Mouse (Mus musculus): Measurements from ENCODE around the gene Gm11639. TPM values are rescaled to one million over a fixed set of nuclear protein-coding genes. Genes with fewer than 3 reads are reported as not detected.

Gene Gm11639
- total and polyA plus RNA-seq, 2 experiments from 2014 or later: 0.01 TPM; not detected in 1

DNA sequence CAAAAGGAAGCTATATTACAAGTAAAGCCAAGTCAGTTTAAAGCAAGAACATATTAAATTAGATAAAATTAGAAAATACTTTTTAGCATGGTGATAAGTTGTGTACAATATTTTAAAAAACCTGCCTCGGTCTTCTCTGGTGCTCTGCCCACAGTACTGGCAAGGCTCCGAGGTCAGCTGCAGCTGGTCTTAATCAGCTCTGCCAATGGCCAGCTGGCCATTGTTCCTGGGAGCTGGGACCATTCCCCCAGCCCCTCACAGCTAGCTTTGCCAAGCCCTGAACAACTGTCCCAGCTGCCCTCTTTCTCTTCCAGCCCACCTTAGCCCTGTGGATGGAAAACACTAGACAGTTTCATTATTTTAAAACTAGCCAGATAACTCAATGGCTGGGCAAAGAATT lies 93.3 kb downstream of the Gm11639 start:
- H3K27me3 ChIP-seq (ENCODE audit: control insufficient read depth, insufficient read depth, low read length): no peaks in the 10 kb centered on the region
- H3K9ac ChIP-seq (replicated peaks; ENCODE audit: low read depth, low read length): no peak overlapping the region
- TF ChIP-seq EP300 (IDR thresholded peaks at IDR 0.05; ENCODE audit: low read depth): no peak
- TF ChIP-seq CTCF (IDR thresholded peaks at IDR 0.05; ENCODE audit: low read depth): no peak
- H3K4me1 ChIP-seq (ENCODE audit: control insufficient read depth, insufficient read depth): no peaks in the 10 kb centered on the region
- no peaks in the 10 kb centered on the region for H3K9me3 ChIP-seq (replicated peaks; ENCODE audit: control insufficient read depth, low read length)
- H3K27ac ChIP-seq (ENCODE audit: low read depth): no peak overlapping the region
- H3K4me2 ChIP-seq (ENCODE audit: low read depth, low read length): no peak overlapping the region
- ATAC-seq (ENCODE audit: insufficient read depth, low read depth): no peak
- DNase-seq (ENCODE audit: low spot score): no peak
- WGBS: 54% methylated on average over 2 of the region's 2 CpGs
- no peak overlapping the region for H3K4me3 ChIP-seq (ENCODE audit: low read depth, low read length)
- H3K36me3 ChIP-seq (replicated peaks; ENCODE audit: control insufficient read depth, insufficient read depth, low read length): no peaks in the 10 kb centered on the region

- DNase-seq (ENCODE audit: low spot score): no peak
- Histone ChIP-seq H3K4me1 (ENCODE audit: control insufficient read depth, insufficient read depth) (no peaks in the 10 kb centered on the region), H3K27ac (ENCODE audit: low read depth) (no peak overlapping the region), H3K9ac (replicated peaks; ENCODE audit: low read depth, low read length) (no peak overlapping the region), H3K27me3 (ENCODE audit: control insufficient read depth, insufficient read depth, low read length) (no peaks in the 10 kb centered on the region), H3K4me3 (ENCODE audit: low read depth, low read length) (no peak overlapping the region), H3K9me3 (replicated peaks; ENCODE audit: control insufficient read depth, low read length) (no peaks in the 10 kb centered on the region), H3K4me2 (ENCODE audit: low read depth, low read length) (no peak overlapping the region), H3K36me3 (replicated peaks; ENCODE audit: control insufficient read depth, insufficient read depth, low read length) (no peaks in the 10 kb centered on the region)
- WGBS: 75% methylated on average over 2 of the region's 2 CpGs
- ATAC-seq (ENCODE audit: insufficient read depth, low read depth): no peak
- TF ChIP-seq CTCF (IDR thresholded peaks at IDR 0.05; ENCODE audit: low read depth) (no peak), EP300 (IDR thresholded peaks at IDR 0.05; ENCODE audit: low read depth) (no peak)
Observed at GRCm38 (mm10) chr11:104944723-104945122, 259.2 kb downstream of the Gm11639 start.

- Histone ChIP-seq H3K36me3 (replicated peaks; ENCODE audit: control insufficient read depth, insufficient read depth, low read length) (no peaks in the 10 kb centered on the region), H3K9me3 (replicated peaks; ENCODE audit: control insufficient read depth, low read length) (peaks cover 3% of the 10 kb centered on the region; the same call in 1 of the 2 replicates), H3K27ac (ENCODE audit: low read depth) (no peak overlapping the region), H3K9ac (replicated peaks; ENCODE audit: low read depth, low read length) (no peak overlapping the region), H3K4me1 (ENCODE audit: control insufficient read depth, insufficient read depth) (no peaks in the 10 kb centered on the region), H3K4me2 (ENCODE audit: low read depth, low read length) (no peak overlapping the region), H3K4me3 (ENCODE audit: low read depth, low read length) (no peak overlapping the region), H3K27me3 (ENCODE audit: control insufficient read depth, insufficient read depth, low read length) (no peaks in the 10 kb centered on the region)
- DNase-seq (ENCODE audit: low spot score): no peak
- no peak for TF ChIP-seq EP300 (IDR thresholded peaks at IDR 0.05; ENCODE audit: low read depth)
- no peak for TF ChIP-seq CTCF (IDR thresholded peaks at IDR 0.05; ENCODE audit: low read depth)
- no peak for ATAC-seq (ENCODE audit: insufficient read depth, low read depth)
- WGBS: 48% methylated on average over 4 of the region's 4 CpGs
Observed at GRCm38 (mm10) chr11:104952349-104952748, 266.8 kb downstream of the Gm11639 start.

- H3K9ac ChIP-seq (replicated peaks; ENCODE audit: low read depth, low read length): no peak overlapping the region
- no peaks in the 10 kb centered on the region for H3K36me3 ChIP-seq (replicated peaks; ENCODE audit: control insufficient read depth, insufficient read depth, low read length)
- ATAC-seq (ENCODE audit: insufficient read depth, low read depth): no peak
- no peaks in the 10 kb centered on the region for H3K9me3 ChIP-seq (replicated peaks; ENCODE audit: control insufficient read depth, low read length)
- no peak overlapping the region for H3K4me3 ChIP-seq (ENCODE audit: low read depth, low read length)
- TF ChIP-seq CTCF (IDR thresholded peaks at IDR 0.05; ENCODE audit: low read depth) (no peak), EP300 (IDR thresholded peaks at IDR 0.05; ENCODE audit: low read depth) (no peak)
- 93% methylated on average over 1 of the region's 1 CpGs for WGBS
- no peaks in the 10 kb centered on the region for H3K27me3 ChIP-seq (ENCODE audit: control insufficient read depth, insufficient read depth, low read length)
- H3K4me1 ChIP-seq (ENCODE audit: control insufficient read depth, insufficient read depth): no peaks in the 10 kb centered on the region
- no peak overlapping the region for H3K27ac ChIP-seq (ENCODE audit: low read depth)
- H3K4me2 ChIP-seq (ENCODE audit: low read depth, low read length): no peak overlapping the region
- DNase-seq (ENCODE audit: low spot score): peak; percentile 15
Observed at GRCm38 (mm10) chr11:104967862-104968261, 282.4 kb downstream of the Gm11639 start.

DNA sequence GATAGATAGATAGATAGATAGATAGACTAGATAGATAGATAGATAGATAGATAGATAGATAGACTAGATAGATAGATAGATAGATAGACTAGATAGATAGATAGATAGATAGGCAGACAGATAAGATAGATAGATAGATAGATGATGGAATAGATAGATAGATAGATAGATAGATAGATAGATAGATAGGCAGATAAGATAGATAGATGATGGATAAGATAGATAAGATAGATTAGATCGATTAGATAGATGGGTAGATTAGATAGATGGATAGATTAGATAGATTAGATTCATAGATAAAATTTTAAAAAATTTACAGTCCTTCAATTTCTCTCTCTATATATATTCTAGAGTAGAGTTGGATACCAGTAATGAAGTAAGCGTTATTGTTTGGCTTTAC lies 282.9 kb downstream of the Gm11639 start:
- Histone ChIP-seq H3K36me3 (replicated peaks; ENCODE audit: control insufficient read depth, insufficient read depth, low read length) (no peaks in the 10 kb centered on the region), H3K27ac (ENCODE audit: low read depth) (no peak overlapping the region), H3K4me2 (ENCODE audit: low read depth, low read length) (no peak overlapping the region), H3K4me3 (ENCODE audit: low read depth, low read length) (no peak overlapping the region), H3K9me3 (replicated peaks; ENCODE audit: control insufficient read depth, low read length) (no peaks in the 10 kb centered on the region), H3K27me3 (ENCODE audit: control insufficient read depth, insufficient read depth, low read length) (no peaks in the 10 kb centered on the region), H3K9ac (replicated peaks; ENCODE audit: low read depth, low read length) (no peak overlapping the region), H3K4me1 (ENCODE audit: control insufficient read depth, insufficient read depth) (no peaks in the 10 kb centered on the region)
- ATAC-seq (ENCODE audit: insufficient read depth, low read depth) (no peak), DNase-seq (ENCODE audit: low spot score) (no peak)
- WGBS: 59% methylated on average over 2 of the region's 2 CpGs
- TF ChIP-seq EP300 (IDR thresholded peaks at IDR 0.05; ENCODE audit: low read depth): no peak
- no peak for TF ChIP-seq CTCF (IDR thresholded peaks at IDR 0.05; ENCODE audit: low read depth)

- 11% methylated on average over 4 of the region's 4 CpGs for WGBS
- Histone ChIP-seq H3K27ac (ENCODE audit: low read depth) (no peak overlapping the region), H3K4me3 (ENCODE audit: low read depth, low read length) (no peak overlapping the region), H3K9me3 (replicated peaks; ENCODE audit: control insufficient read depth, low read length) (no peaks in the 10 kb centered on the region), H3K27me3 (ENCODE audit: control insufficient read depth, insufficient read depth, low read length) (no peaks in the 10 kb centered on the region), H3K4me2 (ENCODE audit: low read depth, low read length) (no peak overlapping the region), H3K9ac (replicated peaks; ENCODE audit: low read depth, low read length) (no peak overlapping the region), H3K36me3 (replicated peaks; ENCODE audit: control insufficient read depth, insufficient read depth, low read length) (no peaks in the 10 kb centered on the region), H3K4me1 (ENCODE audit: control insufficient read depth, insufficient read depth) (no peaks in the 10 kb centered on the region)
- TF ChIP-seq CTCF (IDR thresholded peaks at IDR 0.05; ENCODE audit: low read depth): no peak
- no peak for TF ChIP-seq EP300 (IDR thresholded peaks at IDR 0.05; ENCODE audit: low read depth)
- DNase-seq (ENCODE audit: low spot score) (no peak), ATAC-seq (ENCODE audit: insufficient read depth, low read depth) (no peak)
Observed at GRCm38 (mm10) chr11:104971322-104971721, 285.8 kb downstream of the Gm11639 start.

Measured in heart, postnatal 0 days (tissue).